Mouse (Mus musculus) testis, adult 2 months (tissue): ENCODE measurements around the gene Il18. TPM values are rescaled to one million over a fixed set of nuclear protein-coding genes. Genes with fewer than 3 reads are reported as not detected.
A peak's percentile ranks its signal among the peaks of the same experiment; 100 is the strongest.

Experiments
- H3K27ac ChIP-seq: fragments of 200-500 bp; 2 replicates; pipeline ENCODE4 v1.5.1; 2012; ENCODE audit warnings: low read depth, low read length; ENCODE audit not compliant: control insufficient read depth, insufficient read depth
- H3K27me3 ChIP-seq: fragments of 200-500 bp; 2 replicates; pipeline ENCODE4 v1.6.1; 2012; ENCODE audit warnings: mild to moderate bottlenecking, low read length, moderate library complexity; ENCODE audit not compliant: control insufficient read depth, insufficient read depth
- H3K36me3 ChIP-seq: fragments of 200-500 bp; 2 replicates; pipeline ENCODE4 v1.6.1; 2012; ENCODE audit warnings: mild to moderate bottlenecking, low read length; ENCODE audit not compliant: control insufficient read depth, insufficient read depth
- H3K4me1 ChIP-seq: fragments of 200-500 bp; 2 replicates; pipeline ENCODE4 v1.6.1; 2012; ENCODE audit warnings: low read length; ENCODE audit not compliant: control insufficient read depth, insufficient read depth
- H3K4me3 ChIP-seq: fragments of 200-500 bp; 2 replicates; pipeline ENCODE4 v1.5.1; 2012; ENCODE audit warnings: low read depth, mild to moderate bottlenecking, low read length, moderate library complexity, mixed read lengths; ENCODE audit not compliant: control insufficient read depth
- CTCF ChIP-seq: fragments of 200-500 bp; IDR thresholded peaks from 2 replicates; pipeline ENCODE4 v1.5.1; 2012; ENCODE audit warnings: low read depth, mild to moderate bottlenecking, inconsistent platforms, low read length, moderate library complexity; ENCODE audit not compliant: control insufficient read depth, insufficient read depth, insufficient replicate concordance
- POLR2A ChIP-seq: fragments of 200-500 bp; IDR thresholded peaks from 2 replicates; pipeline ENCODE4 v1.6.1; 2012; ENCODE audit warnings: low read depth, mild to moderate bottlenecking, inconsistent platforms, low read length, moderate library complexity; ENCODE audit not compliant: control insufficient read depth
- polyA plus RNA-seq: library from polyadenylated mRNA; depleted of rRNA; stranded (reverse); fragments of >200 nt; gene quantifications from 2 replicates; pipeline ENCODE4 v1.2.3, GENCODE M21; 2012

Il18 gene
- polyA plus RNA-seq, 1 experiment = 0.67 TPM

GRCm38 (mm10) chr9:50590856-50591518 is 36.4 kb downstream of the Il18 start:
- TF ChIP-seq POLR2A (no peak), CTCF (no peak)
- no peak overlapping the region for H3K27ac ChIP-seq
- no peaks in the 10 kb centered on the region for H3K36me3 ChIP-seq

GRCm38 (mm10) chr9:50592955-50593354 is 38.3 kb downstream of the Il18 start:
- no peak overlapping the region for H3K4me3 ChIP-seq

More at GRCm38 (mm10) chr9:50590856-50591518, 36.4 kb downstream of the Il18 start:
- Histone ChIP-seq H3K27me3 (no peaks in the 10 kb centered on the region), H3K4me3 (no peak overlapping the region), H3K4me1 (no peaks in the 10 kb centered on the region)

GRCm38 (mm10) chr9:50593544-50593943 is 38.9 kb downstream of the Il18 start:
- Histone ChIP-seq H3K27ac (no peak overlapping the region), H3K36me3 (peaks cover 2% of the 10 kb centered on the region; the same call in 1 of the 2 replicates), H3K27me3 (no peaks in the 10 kb centered on the region), H3K4me1 (no peaks in the 10 kb centered on the region), H3K4me3 (no peak overlapping the region)
- peak; percentile 33; the same call in 1 of the 2 replicates for TF ChIP-seq CTCF
- TF ChIP-seq POLR2A = no peak

More at GRCm38 (mm10) chr9:50592955-50593354, 38.3 kb downstream of the Il18 start:
- Histone ChIP-seq H3K4me1 (no peaks in the 10 kb centered on the region), H3K27ac (no peak overlapping the region), H3K27me3 (no peaks in the 10 kb centered on the region), H3K36me3 (peaks cover 2% of the 10 kb centered on the region; the same call in 1 of the 2 replicates)
- no peak for TF ChIP-seq POLR2A
- TF ChIP-seq CTCF = no peak

- H3K4me1 ChIP-seq = no peaks in the 10 kb centered on the region
- no peak overlapping the region for H3K4me3 ChIP-seq
- no peak overlapping the region for H3K27ac ChIP-seq
- no peaks in the 10 kb centered on the region for H3K27me3 ChIP-seq
- peaks cover 2% of the 10 kb centered on the region; the same call in 1 of the 2 replicates for H3K36me3 ChIP-seq
- TF ChIP-seq CTCF (no peak), POLR2A (no peak)
Measured at GRCm38 (mm10) chr9:50594794-50595417, 40.3 kb downstream of the Il18 start.

GRCm38 (mm10) chr9:50596973-50597372 is 42.3 kb downstream of the Il18 start:
- no peak overlapping the region for H3K27ac ChIP-seq
- H3K4me1 ChIP-seq = peaks cover under 1% of the 10 kb centered on the region; the same call in 1 of the 2 replicates
- TF ChIP-seq CTCF (no peak), POLR2A (no peak)
- H3K36me3 ChIP-seq = peaks cover 2% of the 10 kb centered on the region
- H3K4me3 ChIP-seq = no peak overlapping the region
- H3K27me3 ChIP-seq = no peaks in the 10 kb centered on the region

- Histone ChIP-seq H3K4me1 (peaks cover 5% of the 10 kb centered on the region), H3K27ac (no peak overlapping the region), H3K36me3 (peaks cover 1% of the 10 kb centered on the region), H3K27me3 (no peaks in the 10 kb centered on the region), H3K4me3 (no peak overlapping the region)
- TF ChIP-seq CTCF = no peak
- TF ChIP-seq POLR2A = no peak
Measured at GRCm38 (mm10) chr9:50601536-50601935, 46.9 kb downstream of the Il18 start.

GRCm38 (mm10) chr9:50602055-50602845 is 47.6 kb downstream of the Il18 start:
- no peak overlapping the region for H3K27ac ChIP-seq
- TF ChIP-seq POLR2A (no peak), CTCF (no peak)
- H3K4me1 ChIP-seq = peaks cover 5% of the 10 kb centered on the region
- peak overlapping the region; percentile 12 for H3K4me3 ChIP-seq
- no peaks in the 10 kb centered on the region; the same call in 1 of the 2 replicates for H3K36me3 ChIP-seq
- H3K27me3 ChIP-seq = no peaks in the 10 kb centered on the region
